Mouse (Mus musculus): ENCODE measurements around the gene Med12l.
"Not testable (repeated sequence)": the region's sequence is repeated elsewhere in the genome, so short reads cannot be mapped to it uniquely, and the experiment has no call there.

The Med12l gene

GRCm38 (mm10) chr3:59140115-59140514 lies 134.5 kb downstream of the Med12l start:
- DNase-seq (ENCODE audit: low spot score) = no peak

GRCm38 (mm10) chr3:59140941-59141340 lies 135.3 kb downstream of the Med12l start:
- DNase-seq (ENCODE audit: low spot score) = not testable (repeated sequence)

- DNase-seq (ENCODE audit: low spot score) = no peak
Observed at GRCm38 (mm10) chr3:59141507-59142305, 136.1 kb downstream of the Med12l start.

GRCm38 (mm10) chr3:59145194-59145593 lies 139.6 kb downstream of the Med12l start:
- DNase-seq (ENCODE audit: low spot score) = no peak

GRCm38 (mm10) chr3:59149646-59150045 lies 144.0 kb downstream of the Med12l start:
- DNase-seq (ENCODE audit: low spot score) = no peak

- DNase-seq (ENCODE audit: low spot score) = no peak
Observed at GRCm38 (mm10) chr3:59150624-59151023, 145.0 kb downstream of the Med12l start.

- DNase-seq (ENCODE audit: low spot score) = no peak
Observed at GRCm38 (mm10) chr3:59153424-59153823, 147.8 kb downstream of the Med12l start, which contains the start of gene P2ry14. Gene P2ry14 (minus strand): TSS chr3:59153618.

- no peak for DNase-seq (ENCODE audit: low spot score)
Observed at GRCm38 (mm10) chr3:59154888-59155287, 149.3 kb downstream of the Med12l start.

GRCm38 (mm10) chr3:59155404-59155803 lies 149.8 kb downstream of the Med12l start:
- no peak for DNase-seq (ENCODE audit: low spot score)

GRCm38 (mm10) chr3:59157048-59157447 lies 151.4 kb downstream of the Med12l start:
- no peak for DNase-seq (ENCODE audit: low spot score)

- no peak for DNase-seq (ENCODE audit: low spot score)
Observed at GRCm38 (mm10) chr3:59160465-59160864, 154.8 kb downstream of the Med12l start.

- no peak for DNase-seq (ENCODE audit: low spot score)
Observed at GRCm38 (mm10) chr3:59167417-59168054, 161.9 kb downstream of the Med12l start.

- no peak for DNase-seq (ENCODE audit: low spot score)
Observed at GRCm38 (mm10) chr3:59168476-59168875, 162.9 kb downstream of the Med12l start.

GRCm38 (mm10) chr3:59169215-59169614 lies 163.6 kb downstream of the Med12l start:
- DNase-seq (ENCODE audit: low spot score) = no peak

- DNase-seq (ENCODE audit: low spot score) = no peak
Observed at GRCm38 (mm10) chr3:59169921-59170627, 164.4 kb downstream of the Med12l start.

- no peak for DNase-seq (ENCODE audit: low spot score)
Observed at GRCm38 (mm10) chr3:59174426-59175154, 169.0 kb downstream of the Med12l start.

- peak; percentile 60 for DNase-seq (ENCODE audit: low spot score)
Observed at GRCm38 (mm10) chr3:59175234-59175633, 169.6 kb downstream of the Med12l start.

- DNase-seq (ENCODE audit: low spot score) = no peak
Observed at GRCm38 (mm10) chr3:59176871-59177270, 171.2 kb downstream of the Med12l start.

GRCm38 (mm10) chr3:59181134-59181533 lies 175.5 kb downstream of the Med12l start:
- DNase-seq (ENCODE audit: low spot score) = no peak

- DNase-seq (ENCODE audit: low spot score) = no peak
Observed at GRCm38 (mm10) chr3:59182129-59182528, 176.5 kb downstream of the Med12l start.

- no peak for DNase-seq (ENCODE audit: low spot score)
Observed at GRCm38 (mm10) chr3:59185662-59186061, 180.0 kb downstream of the Med12l start.

- DNase-seq (ENCODE audit: low spot score) = no peak
Observed at GRCm38 (mm10) chr3:59187336-59187735, 181.7 kb downstream of the Med12l start.
